Mouse (Mus musculus): ENCODE measurements around the gene Mmp24.

Mmp24 gene

GRCm38 (mm10) chr2:155775685-155776263, 632 bp downstream of the Mmp24 start:
- DNase-seq (ENCODE audit: low read depth, low spot score) = peak; percentile 69

- no peak for DNase-seq (ENCODE audit: low read depth, low spot score)
These were observed 1.9 kb downstream of the Mmp24 start for GRCm38 (mm10) chr2:155776824-155777687.

GRCm38 (mm10) chr2:155777688-155777985, 2.5 kb downstream of the Mmp24 start:
- no peak for DNase-seq (ENCODE audit: low read depth, low spot score)

GRCm38 (mm10) chr2:155778004-155778403, 2.9 kb downstream of the Mmp24 start:
- no peak for DNase-seq (ENCODE audit: low read depth, low spot score)

- no peak for DNase-seq (ENCODE audit: low read depth, low spot score)
These were observed 3.9 kb downstream of the Mmp24 start for GRCm38 (mm10) chr2:155779066-155779465.

GRCm38 (mm10) chr2:155779506-155779905, 4.4 kb downstream of the Mmp24 start:
- DNase-seq (ENCODE audit: low read depth, low spot score) = no peak

- DNase-seq (ENCODE audit: low read depth, low spot score) = no peak
These were observed 9.4 kb downstream of the Mmp24 start for GRCm38 (mm10) chr2:155784534-155784933.

GRCm38 (mm10) chr2:155786905-155787304, 11.8 kb downstream of the Mmp24 start:
- no peak for DNase-seq (ENCODE audit: low read depth, low spot score)

- no peak for DNase-seq (ENCODE audit: low read depth, low spot score)
These were observed 13.1 kb downstream of the Mmp24 start for GRCm38 (mm10) chr2:155787949-155788931.

- peak; percentile 30 for DNase-seq (ENCODE audit: low read depth, low spot score)
These were observed 17.8 kb downstream of the Mmp24 start for GRCm38 (mm10) chr2:155792899-155793298.

GRCm38 (mm10) chr2:155794674-155795445, 19.7 kb downstream of the Mmp24 start:
- no peak for DNase-seq (ENCODE audit: low read depth, low spot score)

GRCm38 (mm10) chr2:155798613-155799012, 23.5 kb downstream of the Mmp24 start:
- no peak for DNase-seq (ENCODE audit: low read depth, low spot score)

GRCm38 (mm10) chr2:155802761-155803160, 27.6 kb downstream of the Mmp24 start:
- peak; percentile 80 for DNase-seq (ENCODE audit: low read depth, low spot score)

GRCm38 (mm10) chr2:155804053-155804452, 28.9 kb downstream of the Mmp24 start:
- DNase-seq (ENCODE audit: low read depth, low spot score) = no peak

GRCm38 (mm10) chr2:155805231-155805924, 30.2 kb downstream of the Mmp24 start:
- no peak for DNase-seq (ENCODE audit: low read depth, low spot score)

GRCm38 (mm10) chr2:155805925-155806255, 30.7 kb downstream of the Mmp24 start:
- no peak for DNase-seq (ENCODE audit: low read depth, low spot score)

- DNase-seq (ENCODE audit: low read depth, low spot score) = no peak
These were observed 31.4 kb downstream of the Mmp24 start for GRCm38 (mm10) chr2:155806548-155806947.

GRCm38 (mm10) chr2:155807408-155807807, 32.3 kb downstream of the Mmp24 start:
- DNase-seq (ENCODE audit: low read depth, low spot score) = no peak

GRCm38 (mm10) chr2:155809620-155810019, 34.5 kb downstream of the Mmp24 start:
- no peak for DNase-seq (ENCODE audit: low read depth, low spot score)

- peak; percentile 94 for DNase-seq (ENCODE audit: low read depth, low spot score)
These were observed 36.8 kb downstream of the Mmp24 start for GRCm38 (mm10) chr2:155811821-155812396.

Measured in ZHBTc4 (cell line).